Mouse (Mus musculus) hindbrain, embryonic 13.5 days (tissue): ENCODE measurements at regions not wholly inside any gene's neighbourhood (a gene's known extent, or its start where the extent isn't known, plus 50 kb on each side); places are given as distances from the start of the nearest gene placed in this dataset.

Source experiments
- ATAC-seq: fragments of 200-750 bp; cut with Nextera tagmentation; 2 replicates; pipeline ENCODE4 v1.8.0; 2017; ENCODE audit warnings: moderate TSS enrichment; ENCODE audit not compliant: low FRiP score
- H3K27ac ChIP-seq: fragments of 300-500 bp; sonication (generic); 2 replicates; pipeline ENCODE4 v1.5.1; 2015; ENCODE audit warnings: inconsistent platforms, mild to moderate bottlenecking, moderate library complexity
- H3K27me3 ChIP-seq: fragments of 300-500 bp; sonication (generic); 2 replicates; pipeline ENCODE4 v1.6.1; 2015; ENCODE audit warnings: mild to moderate bottlenecking, inconsistent platforms
- H3K36me3 ChIP-seq: fragments of 300-500 bp; sonication (generic); 2 replicates; pipeline ENCODE4 v1.6.1; 2015; ENCODE audit warnings: mild to moderate bottlenecking, inconsistent platforms
- H3K4me1 ChIP-seq: fragments of 300-500 bp; sonication (generic); replicated peaks from 2 replicates; pipeline ENCODE4 v1.6.1; 2015; ENCODE audit warnings: inconsistent platforms
- H3K4me2 ChIP-seq: fragments of 300-500 bp; sonication (generic); 2 replicates; pipeline ENCODE4 v1.6.1; 2015; ENCODE audit warnings: inconsistent platforms, mild to moderate bottlenecking, moderate library complexity
- H3K4me3 ChIP-seq: fragments of 300-500 bp; sonication (generic); 2 replicates; pipeline ENCODE4 v1.5.1; 2015; ENCODE audit warnings: mild to moderate bottlenecking, inconsistent platforms
- H3K9ac ChIP-seq: fragments of 300-500 bp; sonication (generic); 2 replicates; pipeline ENCODE4 v1.6.1; 2015; ENCODE audit warnings: mild to moderate bottlenecking, inconsistent platforms
- H3K9me3 ChIP-seq: fragments of 300-500 bp; sonication (generic); 2 replicates; pipeline ENCODE4 v1.6.1; 2016; ENCODE audit warnings: inconsistent platforms
- WGBS: fragments of 180-500 bp; shearing (Covaris S2); methylation state at CpG from one replicate; pipeline ENCODE4 v1.1.7; 2015; 5-methylcytosine and 5-hydroxymethylcytosine counted together

GRCm38 (mm10) chr5:37932086-37932759 is 106.3 kb upstream of the Stx18 start:
- 84% methylated on average over 10 of the region's 10 CpGs for WGBS
- H3K4me2 ChIP-seq = no peak overlapping the region
- no peaks in the 10 kb centered on the region for H3K4me1 ChIP-seq
- no peaks in the 10 kb centered on the region for H3K9me3 ChIP-seq
- no peak overlapping the region for H3K4me3 ChIP-seq
- H3K27me3 ChIP-seq = 0 out of 2 replicates have a peak, but pooled peaks cover 4% of the 10 kb centered on the region
- no peak overlapping the region for H3K27ac ChIP-seq
- no peak for ATAC-seq
- H3K9ac ChIP-seq = no peak overlapping the region
- no peaks in the 10 kb centered on the region for H3K36me3 ChIP-seq

- Histone ChIP-seq H3K9me3 (0 out of 2 replicates have a peak, but pooled peaks cover 3% of the 10 kb centered on the region), H3K9ac (no peak overlapping the region), H3K4me1 (peaks cover 14% of the 10 kb centered on the region), H3K27me3 (peaks cover 37% of the 10 kb centered on the region), H3K4me3 (no peak overlapping the region), H3K36me3 (0 out of 2 replicates have a peak, but pooled peaks cover 3% of the 10 kb centered on the region), H3K27ac (no peak overlapping the region), H3K4me2 (no peak overlapping the region)
- 7% methylated on average over 2 of the region's 2 CpGs for WGBS
- no peak for ATAC-seq
These were observed 96.1 kb upstream of the Msx1 start for GRCm38 (mm10) chr5:37920481-37920880.

GRCm38 (mm10) chr5:37919102-37919501 is 94.7 kb upstream of the Msx1 start:
- Histone ChIP-seq H3K9me3 (0 out of 2 replicates have a peak, but pooled peaks cover 3% of the 10 kb centered on the region), H3K4me1 (peaks cover 14% of the 10 kb centered on the region), H3K4me2 (no peak overlapping the region), H3K27me3 (peaks cover 46% of the 10 kb centered on the region), H3K36me3 (0 out of 2 replicates have a peak, but pooled peaks cover 3% of the 10 kb centered on the region), H3K9ac (no peak overlapping the region), H3K27ac (no peak overlapping the region), H3K4me3 (no peak overlapping the region)
- no peak for ATAC-seq
- WGBS = 71% methylated on average over 3 of the region's 3 CpGs

- H3K36me3 ChIP-seq = 0 out of 2 replicates have a peak, but pooled peaks cover 3% of the 10 kb centered on the region
These were observed 93.8 kb upstream of the Msx1 start for GRCm38 (mm10) chr5:37918001-37918707.

GRCm38 (mm10) chr5:37917161-37917560 is 92.8 kb upstream of the Msx1 start:
- no peaks in the 10 kb centered on the region; the same call in 1 of the 2 replicates for H3K9me3 ChIP-seq
- 17% methylated on average over 5 of the region's 5 CpGs for WGBS
- no peak overlapping the region for H3K27ac ChIP-seq
- H3K4me3 ChIP-seq = no peak overlapping the region
- peaks cover 49% of the 10 kb centered on the region for H3K27me3 ChIP-seq
- ATAC-seq = no peak
- H3K4me1 ChIP-seq = peaks cover 14% of the 10 kb centered on the region
- 0 out of 2 replicates have a peak, but pooled peaks cover 3% of the 10 kb centered on the region for H3K36me3 ChIP-seq
- no peak overlapping the region for H3K4me2 ChIP-seq
- H3K9ac ChIP-seq = no peak overlapping the region

More at GRCm38 (mm10) chr5:37918001-37918707, 93.8 kb upstream of the Msx1 start:
- Histone ChIP-seq H3K4me3 (peak overlapping the region; percentile 14), H3K9ac (peak overlapping the region; percentile 43; the same call in 1 of the 2 replicates), H3K4me1 (peaks cover 14% of the 10 kb centered on the region), H3K9me3 (peaks cover 3% of the 10 kb centered on the region; the same call in 1 of the 2 replicates), H3K27me3 (peaks cover 49% of the 10 kb centered on the region), H3K27ac (no peak overlapping the region), H3K4me2 (peak overlapping the region; percentile 45)
- 3% methylated on average over 28 of the region's 28 CpGs for WGBS
- 0 out of 2 replicates have a peak, but pooled peaks have one; percentile 28 for ATAC-seq

GRCm38 (mm10) chr5:37904683-37905352 is 80.4 kb upstream of the Msx1 start:
- no peak for ATAC-seq
- Histone ChIP-seq H3K4me3 (no peak overlapping the region), H3K36me3 (no peaks in the 10 kb centered on the region), H3K27ac (no peak overlapping the region), H3K9me3 (0 out of 2 replicates have a peak, but pooled peaks cover 5% of the 10 kb centered on the region), H3K4me2 (no peak overlapping the region), H3K27me3 (peaks cover 60% of the 10 kb centered on the region), H3K4me1 (peaks cover 7% of the 10 kb centered on the region), H3K9ac (no peak overlapping the region)
- 51% methylated on average over 5 of the region's 5 CpGs for WGBS

- no peaks in the 10 kb centered on the region for H3K9me3 ChIP-seq
- H3K27me3 ChIP-seq = peaks cover 69% of the 10 kb centered on the region
- no peak overlapping the region for H3K4me3 ChIP-seq
- no peak overlapping the region for H3K4me2 ChIP-seq
- peaks cover 7% of the 10 kb centered on the region for H3K4me1 ChIP-seq
- no peak for ATAC-seq
- H3K27ac ChIP-seq = no peak overlapping the region
- 81% methylated on average over 3 of the region's 3 CpGs for WGBS
- H3K9ac ChIP-seq = no peak overlapping the region
- H3K36me3 ChIP-seq = no peaks in the 10 kb centered on the region
These were observed 79.5 kb upstream of the Msx1 start for GRCm38 (mm10) chr5:37903861-37904260.

GRCm38 (mm10) chr5:37902741-37903140 is 78.4 kb upstream of the Msx1 start:
- H3K9me3 ChIP-seq = no peaks in the 10 kb centered on the region
- peaks cover 80% of the 10 kb centered on the region for H3K27me3 ChIP-seq
- 55% methylated on average over 2 of the region's 2 CpGs for WGBS
- H3K36me3 ChIP-seq = no peaks in the 10 kb centered on the region
- H3K27ac ChIP-seq = no peak overlapping the region
- H3K4me2 ChIP-seq = no peak overlapping the region
- no peak overlapping the region for H3K4me3 ChIP-seq
- H3K9ac ChIP-seq = no peak overlapping the region
- no peak for ATAC-seq
- peaks cover 16% of the 10 kb centered on the region for H3K4me1 ChIP-seq

GRCm38 (mm10) chr5:37901861-37902291 is 77.5 kb upstream of the Msx1 start:
- Histone ChIP-seq H3K4me1 (peaks cover 24% of the 10 kb centered on the region), H3K36me3 (no peaks in the 10 kb centered on the region), H3K9ac (no peak overlapping the region), H3K4me3 (no peak overlapping the region), H3K4me2 (peak overlapping the region; percentile 28), H3K27ac (no peak overlapping the region), H3K9me3 (no peaks in the 10 kb centered on the region), H3K27me3 (peaks cover 79% of the 10 kb centered on the region)
- 2% methylated on average over 16 of the region's 16 CpGs for WGBS
- ATAC-seq = no peak

GRCm38 (mm10) chr5:37898041-37898615 is 73.7 kb upstream of the Msx1 start:
- peak overlapping the region; percentile 30; the same call in 1 of the 2 replicates for H3K27ac ChIP-seq
- no peak for ATAC-seq
- H3K4me2 ChIP-seq = no peak overlapping the region
- 40% methylated on average over 11 of the region's 12 CpGs for WGBS
- no peak overlapping the region for H3K9ac ChIP-seq
- no peak overlapping the region for H3K4me3 ChIP-seq
- peaks cover 90% of the 10 kb centered on the region for H3K27me3 ChIP-seq
- no peaks in the 10 kb centered on the region for H3K9me3 ChIP-seq
- peaks cover 59% of the 10 kb centered on the region for H3K4me1 ChIP-seq
- H3K36me3 ChIP-seq = no peaks in the 10 kb centered on the region

- no peak overlapping the region for H3K27ac ChIP-seq
- no peaks in the 10 kb centered on the region for H3K9me3 ChIP-seq
- 24% methylated on average over 6 of the region's 6 CpGs for WGBS
- no peak overlapping the region for H3K4me2 ChIP-seq
- peaks cover 60% of the 10 kb centered on the region for H3K4me1 ChIP-seq
- peaks cover 90% of the 10 kb centered on the region for H3K27me3 ChIP-seq
- H3K36me3 ChIP-seq = no peaks in the 10 kb centered on the region
- no peak overlapping the region for H3K9ac ChIP-seq
- ATAC-seq = peak; percentile 14; the same call in 1 of the 2 replicates
- H3K4me3 ChIP-seq = no peak overlapping the region
These were observed 73.1 kb upstream of the Msx1 start for GRCm38 (mm10) chr5:37897501-37897900.
